Mouse (Mus musculus): Measurements from ENCODE around the gene Pagr1a. TPM values are rescaled to one million over a fixed set of nuclear protein-coding genes. Genes with fewer than 3 reads are reported as not detected.

Pagr1a gene
- 3.0 and 33.4 TPM in 2 replicates for polyA plus RNA-seq (2021; fragmentation: Nextera tagmentation)
- long read RNA-seq, experiment 1, transcript Pagr1a-202 (3 exons, 1,430 nt), result major isoform, 100 of 102 reads
- long read RNA-seq, experiment 1, partial matches to known transcripts, result 2 of 102 reads
- long read RNA-seq, experiment 1, other reads (novel, unspliced or antisense), result 0 of 102 reads
- long read RNA-seq, experiment 2, transcript Pagr1a-202 (3 exons, 1,430 nt), result major isoform, 73 of 77 reads
- long read RNA-seq, experiment 2, partial matches to known transcripts, result 4 of 77 reads
- long read RNA-seq, experiment 2, other reads (novel, unspliced or antisense), result 0 of 77 reads

GRCm38 (mm10) chr7:127016971-127017949, at the start of gene Pagr1a:
Gene Pagr1a, minus strand, starts transcription at chr7:127017352.

GRCm38 (mm10) chr7:127041851-127042672, 24.9 kb upstream of the Pagr1a start, which contains the start of gene Kif22:
Gene Kif22, minus strand, starts transcription at chr7:127042471.

GRCm38 (mm10) chr7:127026984-127027726, 10.0 kb upstream of the Pagr1a start, which contains the start of gene Maz:
Gene Maz, minus strand, starts transcription at chr7:127027037.

GRCm38 (mm10) chr7:127020901-127021562, 3.9 kb upstream of the Pagr1a start, which contains the start of the genes Gm42742 and Prrt2:
Gene Gm42742, minus strand, starts transcription at chr7:127021097.
Gene Prrt2, minus strand, starts transcription at chr7:127021211.

GRCm38 (mm10) chr7:127016481-127016485, 869 bp downstream of the Pagr1a start, which contains the start of gene Pagr1b:
Gene Pagr1b, minus strand, starts transcription at chr7:127016484.

GRCm38 (mm10) chr7:127014320-127014719, 2.8 kb downstream of the Pagr1a start, which contains the start of gene Mvp:
Gene Mvp, minus strand, starts transcription at chr7:127014621.

GRCm38 (mm10) chr7:126975950-126976866, 40.9 kb downstream of the Pagr1a start, which contains the start of gene Cdiptos:
Gene Cdiptos, minus strand, starts transcription at chr7:126976098.

GRCm38 (mm10) chr7:126975893-126975949, 41.4 kb downstream of the Pagr1a start, which contains the start of gene Cdipt:
Gene Cdipt, plus strand, starts transcription at chr7:126975914.

Other genes with a start within 250 kb of the Pagr1a start
- 119 and 625 TPM in 2 replicates for gene Ypel3, start 240.4 kb downstream of the Pagr1a start, polyA plus RNA-seq (2021; fragmentation: Nextera tagmentation)
- gene Tbx6, start 235.9 kb downstream of the Pagr1a start, polyA plus RNA-seq (2021; fragmentation: Nextera tagmentation), result 0.20 TPM in 1 of 2 replicates, not detected in the other
- gene Ppp4c, start 224.9 kb downstream of the Pagr1a start, polyA plus RNA-seq (2021; fragmentation: Nextera tagmentation), result 53.5 and 61.0 TPM in 2 replicates
- 5.9 and 8.8 TPM in 2 replicates for gene Fam57b, start 219.7 kb downstream of the Pagr1a start, polyA plus RNA-seq (2021; fragmentation: Nextera tagmentation)
- 1.2 and 2.7 TPM in 2 replicates for gene 4930451I11Rik, start 185.7 kb downstream of the Pagr1a start, polyA plus RNA-seq (2021; fragmentation: Nextera tagmentation)
- 14.1 and 30.1 TPM in 2 replicates for gene Doc2a, start 169.9 kb downstream of the Pagr1a start, polyA plus RNA-seq (2021; fragmentation: Nextera tagmentation)
- 3.4 and 4.3 TPM in 2 replicates for gene Hirip3, start 155.4 kb downstream of the Pagr1a start, polyA plus RNA-seq (2021; fragmentation: Nextera tagmentation)
- 44.1 and 57.6 TPM in 2 replicates for gene Ino80e, start 155.0 kb downstream of the Pagr1a start, polyA plus RNA-seq (2021; fragmentation: Nextera tagmentation)
- gene Taok2, start 132.6 kb downstream of the Pagr1a start, polyA plus RNA-seq (2021; fragmentation: Nextera tagmentation), result 9.7 and 10.8 TPM in 2 replicates
- 30.6 and 32.0 TPM in 2 replicates for gene Tmem219, start 94.4 kb downstream of the Pagr1a start, polyA plus RNA-seq (2021; fragmentation: Nextera tagmentation)
- gene Kctd13, start 88.5 kb downstream of the Pagr1a start, polyA plus RNA-seq (2021; fragmentation: Nextera tagmentation), result 260 and 277 TPM in 2 replicates
- gene Asphd1, start 67.8 kb downstream of the Pagr1a start, polyA plus RNA-seq (2021; fragmentation: Nextera tagmentation), result 11.2 and 13.6 TPM in 2 replicates
- 68.2 and 74.7 TPM in 2 replicates for gene Sez6l2, start 66.8 kb downstream of the Pagr1a start, polyA plus RNA-seq (2021; fragmentation: Nextera tagmentation)
- 223 and 227 TPM in 2 replicates for gene Cdipt, start 41.4 kb downstream of the Pagr1a start, polyA plus RNA-seq (2021; fragmentation: Nextera tagmentation)
- 0.32 and 0.79 TPM in 2 replicates for gene Cdiptos, start 41.3 kb downstream of the Pagr1a start, polyA plus RNA-seq (2021; fragmentation: Nextera tagmentation)
- gene Mvp, start 2.7 kb downstream of the Pagr1a start, polyA plus RNA-seq (2021; fragmentation: Nextera tagmentation), result 3.3 and 3.4 TPM in 2 replicates
- 0.64 TPM in 1 of 2 replicates, not detected in the other for gene Pagr1b, start 868 bp downstream of the Pagr1a start, polyA plus RNA-seq (2021; fragmentation: Nextera tagmentation)
- 19.0 and 44.2 TPM in 2 replicates for gene Gm42742, start 3.7 kb upstream of the Pagr1a start, polyA plus RNA-seq (2021; fragmentation: Nextera tagmentation)
- gene Prrt2, start 3.9 kb upstream of the Pagr1a start, polyA plus RNA-seq (2021; fragmentation: Nextera tagmentation), result 86.8 and 193 TPM in 2 replicates
- 6.6 and 36.1 TPM in 2 replicates for gene Maz, start 9.7 kb upstream of the Pagr1a start, polyA plus RNA-seq (2021; fragmentation: Nextera tagmentation)
- 18.0 and 24.4 TPM in 2 replicates for gene Kif22, start 25.1 kb upstream of the Pagr1a start, polyA plus RNA-seq (2021; fragmentation: Nextera tagmentation)
- not detected in 2 replicates for gene Zg16, start 70.0 kb upstream of the Pagr1a start, polyA plus RNA-seq (2021; fragmentation: Nextera tagmentation)
- 1.2 and 2.1 TPM in 2 replicates for gene AI467606, start 74.0 kb upstream of the Pagr1a start, polyA plus RNA-seq (2021; fragmentation: Nextera tagmentation)
- 0.47 and 0.55 TPM in 2 replicates for gene Qprt, start 104.9 kb upstream of the Pagr1a start, polyA plus RNA-seq (2021; fragmentation: Nextera tagmentation)
- gene Spn, start 120.5 kb upstream of the Pagr1a start, polyA plus RNA-seq (2021; fragmentation: Nextera tagmentation), result not detected in 2 replicates
- 37.9 and 38.1 TPM in 2 replicates for gene Cd2bp2, start 178.7 kb upstream of the Pagr1a start, polyA plus RNA-seq (2021; fragmentation: Nextera tagmentation)
- 7.9 and 14.4 TPM in 2 replicates for gene Tbc1d10b, start 191.1 kb upstream of the Pagr1a start, polyA plus RNA-seq (2021; fragmentation: Nextera tagmentation)
- 5.7 and 6.5 TPM in 2 replicates for gene Mylpf, start 191.5 kb upstream of the Pagr1a start, polyA plus RNA-seq (2021; fragmentation: Nextera tagmentation)
- 12.5 and 13.0 TPM in 2 replicates for gene Zfp553, start 215.7 kb upstream of the Pagr1a start, polyA plus RNA-seq (2021; fragmentation: Nextera tagmentation)
- 1.8 and 3.0 TPM in 2 replicates for gene Sept1, start 215.8 kb upstream of the Pagr1a start, polyA plus RNA-seq (2021; fragmentation: Nextera tagmentation)
- 64.9 and 90.1 TPM in 2 replicates for gene Zfp771, start 226.9 kb upstream of the Pagr1a start, polyA plus RNA-seq (2021; fragmentation: Nextera tagmentation)
- 79.8 and 81.4 TPM in 2 replicates for gene Dctpp1, start 243.4 kb upstream of the Pagr1a start, polyA plus RNA-seq (2021; fragmentation: Nextera tagmentation)